Mouse (Mus musculus): ENCODE results near the gene Mapk9.

Gene Mapk9

DNA sequence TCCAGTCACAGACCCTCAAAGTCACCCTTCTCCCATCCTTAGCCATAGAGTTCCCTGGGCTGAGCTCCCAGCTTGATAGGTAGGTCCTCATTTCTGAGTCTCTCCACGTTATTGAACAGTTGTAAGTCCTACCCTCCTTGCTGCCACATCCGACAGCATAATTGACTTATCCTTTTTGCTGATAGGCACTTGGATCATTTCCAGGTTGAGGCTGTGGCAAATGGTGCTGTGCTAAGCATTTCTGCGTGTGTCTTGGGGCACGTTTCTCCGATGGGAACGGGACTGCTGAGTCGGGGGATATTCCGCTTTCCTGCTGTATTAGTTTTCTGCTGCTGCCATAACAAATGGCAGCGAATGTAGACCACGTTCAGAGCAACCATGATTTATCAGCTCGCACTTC is 47.3 kb downstream of the Mapk9 start:
- DNase-seq (ENCODE audit: low read depth, low spot score) = no peak

DNA sequence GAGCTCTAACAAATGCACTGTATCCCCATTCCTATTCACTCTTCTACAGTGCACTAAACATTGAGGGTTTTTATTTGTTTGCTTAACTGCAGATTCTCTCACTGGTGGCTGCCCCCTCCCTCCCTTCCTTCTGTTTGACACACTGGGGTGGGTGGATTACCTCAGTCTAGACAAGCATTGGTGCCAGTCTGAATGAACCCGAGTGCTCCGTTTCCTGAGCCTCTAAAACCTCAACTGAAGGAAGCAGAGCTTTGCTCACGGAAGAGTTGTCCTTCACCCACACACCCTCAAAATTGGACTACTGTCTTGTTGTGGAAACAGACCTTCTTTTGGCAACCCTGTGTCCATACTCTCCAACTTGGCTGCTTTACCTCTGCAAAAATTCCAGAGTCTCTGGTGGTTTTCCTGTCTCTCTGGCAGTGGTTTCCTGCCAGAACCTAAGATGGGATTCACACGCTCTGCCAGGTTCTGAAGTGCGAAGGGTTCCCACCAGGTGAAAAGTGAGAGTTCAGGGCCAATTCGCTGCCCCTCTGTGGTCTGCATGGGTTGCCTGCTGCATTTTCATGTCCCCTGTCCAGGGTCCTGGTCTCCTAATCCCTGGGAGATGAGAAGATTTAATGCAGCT is 49.5 kb downstream of the Mapk9 start:
- DNase-seq (ENCODE audit: low read depth, low spot score) = peak; percentile 21

DNA sequence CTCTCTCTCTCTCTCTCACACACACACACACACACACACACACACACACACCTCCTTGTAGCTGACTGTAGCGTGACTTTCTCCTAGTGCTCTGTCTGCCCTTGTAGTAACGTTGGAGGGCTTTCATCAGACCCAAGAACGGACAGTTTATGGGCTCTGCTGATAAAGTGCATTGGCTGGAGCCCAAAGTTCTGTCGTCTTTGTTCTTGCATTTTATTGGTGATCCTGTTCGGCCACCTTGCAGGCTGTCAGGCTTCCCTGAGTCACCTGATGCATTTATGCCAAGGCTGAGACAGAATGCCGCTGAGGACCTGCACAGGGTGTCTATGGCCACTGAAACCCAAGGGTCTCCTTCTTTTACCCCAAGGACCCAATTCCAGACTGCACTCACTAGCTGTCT is 53.5 kb downstream of the Mapk9 start:
- no peak for DNase-seq (ENCODE audit: low read depth, low spot score)

DNA sequence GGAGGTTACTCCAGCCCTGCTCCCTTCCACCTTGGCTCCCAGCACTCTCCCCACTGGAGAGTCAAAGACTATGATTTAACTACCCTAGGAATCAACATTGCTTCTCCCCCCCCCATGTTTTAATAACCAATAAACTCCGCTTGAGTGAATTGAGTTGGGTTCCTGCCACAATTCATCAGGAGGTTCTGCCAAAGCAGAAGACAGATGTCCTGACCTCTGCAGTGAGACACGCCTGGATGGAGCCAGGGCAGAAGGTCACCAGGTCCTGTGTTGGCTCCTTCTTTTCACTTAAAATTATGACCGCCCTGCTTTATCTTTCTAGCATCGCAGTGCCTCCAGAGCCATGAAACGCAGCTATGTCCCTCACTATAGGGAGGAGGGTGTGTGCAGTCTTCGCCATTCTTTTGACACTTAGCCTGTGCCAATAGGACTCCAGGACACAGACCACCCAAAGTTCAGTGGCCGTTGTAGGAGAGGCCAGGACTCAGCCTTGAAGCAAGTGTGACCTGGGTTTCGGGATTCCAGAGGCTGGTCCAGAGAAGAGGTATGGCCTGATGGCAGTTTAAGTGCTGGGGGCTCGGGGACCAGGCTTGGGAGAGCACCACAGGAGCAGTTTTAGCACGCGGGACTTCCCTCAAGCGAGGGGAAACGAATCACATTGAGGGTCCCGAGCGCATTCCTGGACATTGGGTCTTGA is 54.6 kb downstream of the Mapk9 start:
- DNase-seq (ENCODE audit: low read depth, low spot score) = no peak

DNA sequence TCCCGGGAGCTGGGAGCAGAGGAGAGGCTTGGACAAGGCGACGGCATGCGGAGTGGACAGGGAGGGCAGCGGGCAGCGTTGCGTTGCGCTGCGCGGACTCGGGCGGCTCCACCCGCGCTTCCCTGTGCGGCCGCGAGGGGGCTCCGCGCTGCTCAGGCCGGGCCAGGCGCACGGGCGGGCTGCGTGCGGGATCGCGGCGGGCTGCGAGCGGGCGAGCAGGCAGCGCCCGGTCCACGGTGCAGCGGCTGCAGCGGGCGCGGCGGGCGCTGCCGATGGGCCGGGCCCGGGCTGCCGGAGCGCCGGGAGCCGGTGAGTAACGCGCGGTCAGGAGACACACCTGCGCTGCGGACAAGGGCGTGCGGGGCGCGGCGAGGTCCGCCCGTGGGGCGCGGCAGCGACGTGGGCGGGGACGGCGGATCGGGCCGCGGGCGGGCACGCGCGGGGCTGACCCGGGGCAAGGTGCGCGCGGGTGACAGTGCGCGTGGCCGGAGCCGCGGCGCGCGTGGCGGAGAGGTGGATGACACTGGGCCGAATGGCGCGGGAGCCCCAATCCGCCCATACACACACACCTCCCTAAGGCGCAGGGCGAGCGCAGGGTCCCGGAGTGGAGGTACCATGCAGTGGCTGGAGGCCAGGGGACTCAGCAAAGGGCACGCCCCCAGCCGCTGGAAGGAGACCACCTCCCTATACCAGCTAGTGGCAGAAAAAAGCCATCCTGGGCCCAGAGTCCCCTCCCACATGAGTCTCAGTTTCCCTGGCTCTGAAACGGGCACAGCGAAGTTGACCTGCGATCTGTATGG is 55.3 kb downstream of the Mapk9 start, which contains the start of gene Rasgef1c:
Gene Rasgef1c, plus strand, starts transcription at position 177 of the 800 bp plus-strand sequence.
- DNase-seq (ENCODE audit: low read depth, low spot score) = no peak

DNA sequence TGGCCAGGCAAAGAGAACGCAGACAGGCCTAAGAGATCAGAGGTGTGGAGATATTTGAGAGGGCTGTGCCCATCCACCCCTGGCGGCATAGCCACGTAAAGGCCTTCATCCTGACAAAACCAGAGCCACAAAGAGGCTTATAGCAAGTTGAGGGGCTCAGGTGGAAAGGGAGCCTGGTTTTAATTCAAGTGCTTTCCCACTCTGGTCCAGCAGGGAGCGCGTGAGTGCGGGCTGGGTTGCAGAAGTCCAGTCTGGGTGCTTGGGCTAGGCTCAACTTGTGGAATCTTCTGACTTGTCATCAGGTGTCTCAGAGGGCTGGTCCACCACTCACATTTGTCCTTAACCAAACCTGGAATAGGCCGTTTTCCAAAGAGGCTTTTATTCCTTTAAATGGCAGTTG is 56.8 kb downstream of the Mapk9 start:
- DNase-seq (ENCODE audit: low read depth, low spot score) = no peak

DNA sequence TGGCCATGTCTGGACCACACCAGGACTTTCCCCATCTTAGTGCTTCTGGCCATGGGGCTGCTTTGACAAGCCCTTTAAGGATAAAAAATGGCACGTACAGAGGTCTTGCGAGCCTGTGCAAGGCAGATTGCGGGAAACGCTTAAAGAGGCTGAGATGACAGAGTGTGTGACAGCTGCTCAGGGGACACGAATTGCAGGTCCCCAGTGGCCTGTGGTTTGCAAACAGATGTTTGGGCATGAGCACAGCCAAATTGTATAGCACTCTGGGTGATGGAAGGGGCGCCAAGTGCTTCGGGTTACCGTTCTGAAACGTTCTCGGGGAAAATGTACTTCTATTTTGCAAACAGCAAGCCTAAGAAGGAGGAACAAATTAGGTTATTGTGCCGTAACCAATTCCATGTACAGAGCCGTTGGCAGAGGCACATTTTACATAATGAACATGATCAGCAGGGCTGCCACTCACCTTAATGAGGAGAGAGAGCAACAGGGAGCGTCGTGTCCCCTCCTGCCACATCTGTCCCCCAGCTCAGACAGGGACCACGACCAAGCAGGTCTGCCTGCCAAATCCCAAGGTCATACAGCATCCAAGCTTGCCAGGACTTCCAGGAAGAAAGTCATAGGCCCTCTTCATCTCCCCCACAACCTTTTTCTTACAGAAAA is 72.1 kb downstream of the Mapk9 start:
- no peak for DNase-seq (ENCODE audit: low read depth, low spot score)

DNA sequence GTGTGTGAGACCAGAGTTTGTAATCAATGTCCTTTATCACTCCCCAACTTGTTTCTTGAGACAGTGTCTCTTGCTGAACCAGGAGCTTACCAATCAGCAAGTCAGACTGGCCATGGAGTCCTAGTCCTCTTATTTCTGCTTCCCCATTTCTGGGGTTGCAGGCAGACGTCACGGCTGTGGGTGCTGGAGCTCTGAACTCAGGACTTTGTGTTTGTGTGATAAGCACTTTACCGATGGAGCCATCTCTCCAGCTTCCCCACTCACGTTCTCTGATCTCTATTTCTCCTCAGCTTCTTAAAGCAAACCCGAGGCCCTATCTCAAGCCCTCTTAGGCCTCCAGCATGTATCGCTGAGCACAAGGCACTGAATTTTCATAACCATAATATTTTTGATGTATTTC is 72.8 kb downstream of the Mapk9 start:
- no peak for DNase-seq (ENCODE audit: low read depth, low spot score)

DNA sequence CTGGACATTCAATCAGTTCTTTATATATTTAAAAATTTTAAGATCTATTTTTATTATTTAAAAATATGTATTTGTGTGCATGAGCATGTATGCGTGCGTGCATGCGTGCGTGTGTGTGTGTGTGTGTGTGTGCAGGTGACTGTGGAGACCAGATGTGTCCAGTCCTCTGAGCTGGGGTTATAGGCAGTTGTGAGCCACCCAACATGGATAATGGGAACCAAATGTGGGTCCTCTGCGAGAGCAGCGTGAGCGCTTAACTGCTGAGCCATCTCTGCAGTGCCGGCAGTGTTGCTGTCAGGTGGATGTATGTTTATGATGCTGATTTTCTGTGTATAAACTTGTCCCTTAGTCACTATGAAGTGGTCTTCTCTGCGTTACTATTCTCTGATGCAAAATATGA is 77.0 kb downstream of the Mapk9 start:
- no peak for DNase-seq (ENCODE audit: low read depth, low spot score)

DNA sequence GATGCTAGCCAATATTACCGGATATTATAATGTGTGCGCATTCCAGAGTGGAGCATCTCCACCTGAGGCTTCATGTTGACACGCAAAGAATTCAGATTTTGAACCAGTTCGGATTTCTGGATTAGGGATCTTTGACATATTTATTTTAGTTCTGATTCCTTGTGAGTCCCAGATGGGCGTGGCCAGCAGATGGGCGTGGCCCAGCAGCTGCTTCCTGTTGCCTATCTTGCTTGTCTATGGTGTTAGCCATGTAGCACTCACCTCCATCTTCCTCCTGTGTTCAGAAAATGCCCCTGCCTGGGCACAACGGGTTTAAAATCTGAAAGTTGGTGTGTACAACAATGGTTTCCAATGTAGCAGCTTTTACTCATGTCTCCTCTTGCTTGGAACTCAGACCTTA is 79.6 kb downstream of the Mapk9 start:
- DNase-seq (ENCODE audit: low read depth, low spot score) = no peak

DNA sequence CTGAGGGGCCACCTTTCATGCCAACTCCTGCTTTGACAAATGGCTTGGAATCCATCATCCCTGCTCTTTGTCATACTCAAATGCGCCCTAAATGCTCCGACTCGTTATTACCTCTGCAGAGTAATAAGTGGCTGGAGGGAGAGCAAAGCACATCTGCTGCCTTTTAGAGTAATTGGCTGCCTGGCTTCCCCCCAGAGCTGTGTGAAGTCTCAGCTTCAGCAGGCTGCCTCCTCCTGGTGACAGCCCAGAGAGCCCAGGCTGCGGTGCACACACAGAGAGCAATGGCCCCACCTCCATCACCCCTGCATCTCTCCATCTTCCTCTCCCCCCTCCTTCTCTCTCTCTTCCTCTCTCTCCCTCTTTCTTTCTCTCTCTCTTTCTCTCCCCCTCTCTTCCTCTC is 80.6 kb downstream of the Mapk9 start:
- DNase-seq (ENCODE audit: low read depth, low spot score) = peak; percentile 46

DNA sequence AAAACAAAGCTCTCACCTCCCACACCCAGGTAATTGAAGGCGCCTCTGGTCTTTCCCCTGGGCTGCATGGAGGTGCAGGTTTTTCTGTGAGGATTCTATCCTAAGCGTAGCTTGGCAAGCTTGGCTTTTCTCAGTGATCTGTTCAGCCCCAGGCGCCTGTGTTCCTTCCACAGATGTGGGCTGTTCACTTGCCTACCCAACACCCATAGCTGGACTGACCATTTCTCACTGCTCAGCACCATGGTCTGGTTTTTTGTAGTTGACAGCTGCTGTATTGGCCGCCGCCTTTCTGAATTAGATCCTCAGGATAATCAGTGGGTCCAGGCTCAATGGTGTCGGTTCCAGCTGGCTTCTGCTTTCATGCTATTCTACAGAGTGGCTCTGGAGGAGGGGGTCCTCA is 81.1 kb downstream of the Mapk9 start:
- no peak for DNase-seq (ENCODE audit: low read depth, low spot score)

DNA sequence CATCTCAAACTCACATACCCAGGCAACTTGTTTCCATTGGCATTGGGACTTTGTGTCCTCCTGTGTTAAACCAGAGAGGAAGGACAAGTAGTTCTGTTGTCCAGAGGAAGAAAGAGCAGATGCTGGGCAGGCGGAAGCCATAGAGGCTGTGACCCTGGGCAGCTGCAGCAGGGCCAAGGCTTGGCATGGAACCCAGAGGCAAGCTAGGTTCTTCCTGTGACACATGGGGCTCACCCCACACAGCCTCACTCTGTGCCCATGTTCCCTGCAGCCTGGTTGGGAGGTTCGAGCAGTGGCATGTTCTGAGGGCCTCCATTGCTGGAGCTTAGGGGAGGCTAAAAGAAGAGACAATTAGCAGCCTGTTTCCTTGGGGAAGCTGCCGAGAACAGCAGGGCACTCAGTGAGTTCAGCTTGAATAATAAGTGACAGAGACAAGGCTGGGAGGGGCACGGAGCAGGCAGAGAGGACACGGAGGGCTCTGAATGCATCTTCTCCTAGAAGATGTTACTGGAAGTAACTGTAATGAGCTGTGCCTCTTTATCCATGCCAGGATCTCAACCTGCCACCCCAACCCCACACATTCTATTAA is 84.6 kb downstream of the Mapk9 start:
- no peak for DNase-seq (ENCODE audit: low read depth, low spot score)

DNA sequence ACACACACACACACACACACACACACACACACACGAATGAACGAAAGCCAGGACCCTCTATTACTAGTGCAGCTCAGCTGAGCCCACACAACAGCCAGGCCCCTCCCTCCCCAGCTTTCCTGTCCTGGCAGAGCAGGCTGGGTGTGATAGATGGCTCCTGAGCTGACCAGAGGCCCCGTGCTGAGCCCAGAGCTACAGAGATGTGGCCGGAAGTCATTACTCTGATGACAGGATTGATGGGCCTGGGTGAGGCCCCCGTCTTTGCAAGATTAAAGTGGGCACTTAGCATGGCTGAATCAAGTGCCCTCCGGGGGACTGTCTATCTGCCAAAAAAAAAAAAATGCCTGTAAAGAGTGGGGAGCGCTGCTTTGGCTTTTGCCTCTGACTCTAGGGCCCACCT is 85.3 kb downstream of the Mapk9 start:
- DNase-seq (ENCODE audit: low read depth, low spot score) = no peak

DNA sequence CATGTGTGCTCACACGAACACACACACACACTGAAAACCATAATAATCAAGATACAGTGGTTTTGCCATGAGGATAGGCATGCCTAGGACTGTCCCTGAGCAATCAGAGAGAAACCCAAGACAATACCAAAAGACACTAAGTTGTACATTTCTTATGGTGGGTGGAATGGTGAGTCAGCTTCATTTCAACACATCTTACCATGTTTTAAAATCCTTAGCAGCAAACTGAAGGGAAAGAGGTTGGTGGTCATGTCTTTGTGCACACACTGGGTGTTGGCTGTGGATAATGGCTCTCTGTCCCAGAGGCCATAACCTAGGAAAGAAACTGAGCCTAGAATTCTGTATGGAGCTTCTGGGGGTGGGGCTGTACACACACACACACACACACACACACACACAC is 87.3 kb downstream of the Mapk9 start:
- DNase-seq (ENCODE audit: low read depth, low spot score) = peak; percentile 44

DNA sequence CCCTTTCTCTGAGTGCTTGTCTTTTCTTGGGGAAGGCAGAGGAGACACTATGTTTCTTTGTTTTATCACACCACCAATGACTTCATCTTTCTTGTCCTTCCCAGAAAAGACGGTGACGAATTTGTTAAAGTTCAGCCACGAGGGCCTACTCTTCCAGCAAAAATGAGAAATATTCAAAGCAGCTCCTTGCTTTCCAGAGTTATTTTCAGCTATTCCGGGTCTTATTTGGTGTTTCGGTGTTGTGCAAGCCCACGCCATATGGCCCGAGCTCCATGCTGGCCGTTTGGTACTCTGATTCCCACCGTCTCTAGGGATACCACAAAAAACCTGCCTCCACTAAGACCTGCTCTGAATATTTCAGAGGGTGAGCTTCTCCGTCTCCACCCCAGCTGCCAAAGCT is 87.8 kb downstream of the Mapk9 start:
- peak; percentile 85 for DNase-seq (ENCODE audit: low read depth, low spot score)
